Mouse (Mus musculus) left cerebral cortex, adult 18-20 months (tissue): ENCODE results near the gene 9530068E07Rik. TPM values are rescaled to one million over a fixed set of nuclear protein-coding genes. Genes with fewer than 3 reads are reported as not detected.
"Not testable (repeated sequence)": the region's sequence is repeated elsewhere in the genome, so short reads cannot be mapped to it uniquely, and the experiment has no call there.

Experiments
- DNase-seq, 2 experiments: peaks; one replicate each; pipeline ENCODE4 v3.0.0; 2021 to 2022; ENCODE audit warnings: low spot score in 2 of 2, mixed read lengths in 1 of 2
- long read RNA-seq, 2 experiments: library from polyadenylated mRNA; stranded (forward); transcript quantifications; one replicate each; pipeline ENCODE4 v2.0.0; 2021
- total RNA-seq, 2 experiments: library from RNA; stranded (reverse); gene quantifications; 2 replicates each; pipeline ENCODE4 v1.2.3; 2021

9530068E07Rik gene
- 10 to 100 TPM; 57.1 to 61.6 TPM for total RNA-seq
- long read RNA-seq, experiment 1, transcript 9530068E07Rik-201 (3 exons, 2,467 nt) = major isoform, 96 of 100 reads
- long read RNA-seq, experiment 1, partial matches to known transcripts = 0 of 100 reads
- long read RNA-seq, experiment 1, other reads (novel, unspliced or antisense) = 4 of 100 reads
- long read RNA-seq, experiment 2, transcript 9530068E07Rik-201 (3 exons, 2,467 nt) = major isoform, 65 of 72 reads
- long read RNA-seq, experiment 2, partial matches to known transcripts = 4 of 72 reads
- long read RNA-seq, experiment 2, other reads (novel, unspliced or antisense) = 3 of 72 reads

GRCm38 (mm10) chr11:52395940-52396596 lies at the start of gene 9530068E07Rik:
TSS of gene 9530068E07Rik (plus strand) at chr11:52396428.
- peak; percentile 94 to 96 for DNase-seq

GRCm38 (mm10) chr11:52346635-52347005 lies 49.6 kb upstream of the 9530068E07Rik start:
- no peak for DNase-seq

- DNase-seq = no peak
Measured at GRCm38 (mm10) chr11:52348156-52348555, 48.1 kb upstream of the 9530068E07Rik start.

GRCm38 (mm10) chr11:52348724-52349123 lies 47.5 kb upstream of the 9530068E07Rik start:
- DNase-seq = no peak

- DNase-seq = no peak
Measured at GRCm38 (mm10) chr11:52350924-52351323, 45.3 kb upstream of the 9530068E07Rik start.

GRCm38 (mm10) chr11:52352271-52352670 lies 44.0 kb upstream of the 9530068E07Rik start:
- no peak for DNase-seq

GRCm38 (mm10) chr11:52354644-52355043 lies 41.6 kb upstream of the 9530068E07Rik start:
- DNase-seq = no peak

- no peak for DNase-seq
Measured at GRCm38 (mm10) chr11:52355601-52356000, 40.6 kb upstream of the 9530068E07Rik start.

- not testable (repeated sequence) for DNase-seq
Measured at GRCm38 (mm10) chr11:52357091-52357490, 39.1 kb upstream of the 9530068E07Rik start.

GRCm38 (mm10) chr11:52358520-52358919 lies 37.7 kb upstream of the 9530068E07Rik start:
- DNase-seq = no peak

- peak in 1 of 2 experiments; percentile 32 for DNase-seq
Measured at GRCm38 (mm10) chr11:52359686-52360470, 36.4 kb upstream of the 9530068E07Rik start.

- peak; percentile 80 to 89 for DNase-seq
Measured at GRCm38 (mm10) chr11:52360471-52361277, 35.6 kb upstream of the 9530068E07Rik start, which contains the start of gene Vdac1. TSS of gene Vdac1 (plus strand) at chr11:52360860.

- DNase-seq = peak in 1 of 2 experiments; percentile 36
Measured at GRCm38 (mm10) chr11:52361287-52361921, 34.8 kb upstream of the 9530068E07Rik start.

GRCm38 (mm10) chr11:52364376-52364775 lies 31.9 kb upstream of the 9530068E07Rik start:
- DNase-seq = no peak

- peak in 1 of 2 experiments; percentile 51 for DNase-seq
Measured at GRCm38 (mm10) chr11:52365143-52365542, 31.1 kb upstream of the 9530068E07Rik start.

GRCm38 (mm10) chr11:52366358-52366757 lies 29.9 kb upstream of the 9530068E07Rik start:
- no peak for DNase-seq

GRCm38 (mm10) chr11:52368176-52368985 lies 27.8 kb upstream of the 9530068E07Rik start:
- DNase-seq = no peak

GRCm38 (mm10) chr11:52369252-52370134 lies 26.7 kb upstream of the 9530068E07Rik start:
- DNase-seq = no peak

GRCm38 (mm10) chr11:52370135-52370452 lies 26.1 kb upstream of the 9530068E07Rik start:
- no peak for DNase-seq
